Mouse (Mus musculus): ENCODE measurements around the gene Abca5.

Gene Abca5

DNA sequence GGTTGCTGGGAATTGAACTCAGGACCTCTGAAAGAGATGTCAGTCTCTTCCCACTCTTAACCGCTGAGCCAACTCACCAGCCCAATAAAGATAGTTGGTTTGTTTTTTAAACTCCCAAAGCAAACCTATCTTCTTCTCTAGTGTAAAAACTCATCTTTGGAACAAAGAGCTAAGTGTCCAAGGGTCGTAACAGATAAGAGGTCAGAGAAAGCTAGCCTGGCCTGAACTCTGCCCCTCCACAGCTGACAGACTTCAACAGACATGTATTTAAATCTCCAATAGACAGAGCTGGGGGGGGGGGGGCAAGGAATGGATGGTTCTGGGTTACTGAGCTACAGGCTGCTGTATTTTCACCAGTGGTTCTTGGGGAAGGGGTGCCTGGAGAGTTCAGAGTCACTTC, 100.0 kb downstream of the Abca5 start:
- in situ Hi-C loops (cut with MboI; ENCODE audit: unreplicated experiment in 2 of 2) = no loop called here

GRCm38 (mm10) chr11:110232975-110233374, 104.5 kb downstream of the Abca5 start:
- in situ Hi-C loops (cut with MboI; ENCODE audit: unreplicated experiment in 2 of 2) = no loop called here
